Mouse (Mus musculus): ENCODE data around the gene Trpc6. TPM values are rescaled to one million over a fixed set of nuclear protein-coding genes. Genes with fewer than 3 reads are reported as not detected.

Gene Trpc6
- polyA plus RNA-seq, 1 experiment from 2014 or later = 0.37 TPM

DNA sequence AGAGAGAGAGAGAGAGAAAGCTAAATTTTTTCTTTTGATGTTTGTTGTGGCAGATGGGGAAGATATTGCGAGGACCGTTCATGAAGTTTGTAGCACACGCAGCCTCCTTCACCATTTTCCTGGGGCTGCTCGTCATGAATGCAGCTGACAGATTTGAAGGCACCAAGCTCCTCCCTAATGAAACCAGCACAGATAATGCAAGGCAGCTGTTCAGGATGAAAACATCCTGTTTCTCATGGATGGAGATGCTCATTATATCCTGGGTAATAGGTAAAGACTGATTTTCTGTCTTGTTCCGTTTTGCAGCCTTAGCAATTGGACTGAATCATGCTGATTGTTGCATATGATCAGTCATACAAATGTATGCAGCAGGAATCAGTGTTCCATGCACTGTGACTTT lies 99.5 kb downstream of the Trpc6 start:
- H3K36me3 ChIP-seq (ENCODE audit: control insufficient read depth, insufficient read depth, low read length) = no peaks in the 10 kb centered on the region
- no peak overlapping the region for H3K27ac ChIP-seq (replicated peaks; ENCODE audit: low read depth, low read length)
- DNase-seq (peak; percentile 7), ATAC-seq (ENCODE audit: low FRiP score, low TSS enrichment) (no peak)
- no peaks in the 10 kb centered on the region for H3K4me1 ChIP-seq (ENCODE audit: control insufficient read depth, insufficient read depth, low read length)
- H3K9ac ChIP-seq (replicated peaks; ENCODE audit: low read length) = no peak overlapping the region
- H3K4me3 ChIP-seq (replicated peaks; ENCODE audit: low read depth, low read length) = no peak overlapping the region
- 73% methylated on average over 5 of the region's 5 CpGs for WGBS
- H3K27me3 ChIP-seq (ENCODE audit: control insufficient read depth, insufficient read depth, low read length) = no peaks in the 10 kb centered on the region
- H3K9me3 ChIP-seq (ENCODE audit: control insufficient read depth, low read length) = no peaks in the 10 kb centered on the region
- no peak overlapping the region for H3K4me2 ChIP-seq (ENCODE audit: low read length)

DNA sequence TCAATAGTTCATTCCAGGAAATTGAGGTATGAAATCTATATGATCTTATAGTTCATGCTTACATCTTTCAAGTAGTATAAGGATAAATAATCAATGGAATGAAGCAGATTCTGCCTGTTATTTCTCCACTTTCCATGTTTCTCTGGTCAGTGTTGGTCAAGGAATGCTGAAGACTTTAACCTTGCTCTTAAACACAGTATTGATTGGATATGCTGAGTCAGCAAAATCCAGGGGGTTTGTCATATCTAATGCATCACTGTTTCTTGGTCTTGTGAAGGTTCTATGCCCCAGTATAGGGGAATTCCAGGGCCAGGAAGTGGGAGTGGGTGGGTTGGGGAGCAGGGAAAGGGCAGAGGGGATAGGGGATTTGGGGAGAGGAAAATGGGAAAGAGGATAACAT lies 111.4 kb downstream of the Trpc6 start:
- DNase-seq (no peak), ATAC-seq (ENCODE audit: low FRiP score, low TSS enrichment) (no peak)
- Histone ChIP-seq H3K36me3 (ENCODE audit: control insufficient read depth, insufficient read depth, low read length) (no peaks in the 10 kb centered on the region), H3K4me2 (ENCODE audit: low read length) (no peak overlapping the region), H3K4me3 (replicated peaks; ENCODE audit: low read depth, low read length) (no peak overlapping the region), H3K4me1 (ENCODE audit: control insufficient read depth, insufficient read depth, low read length) (no peaks in the 10 kb centered on the region), H3K9me3 (ENCODE audit: control insufficient read depth, low read length) (no peaks in the 10 kb centered on the region), H3K27ac (replicated peaks; ENCODE audit: low read depth, low read length) (no peak overlapping the region), H3K9ac (replicated peaks; ENCODE audit: low read length) (no peak overlapping the region), H3K27me3 (ENCODE audit: control insufficient read depth, insufficient read depth, low read length) (no peaks in the 10 kb centered on the region)

DNA sequence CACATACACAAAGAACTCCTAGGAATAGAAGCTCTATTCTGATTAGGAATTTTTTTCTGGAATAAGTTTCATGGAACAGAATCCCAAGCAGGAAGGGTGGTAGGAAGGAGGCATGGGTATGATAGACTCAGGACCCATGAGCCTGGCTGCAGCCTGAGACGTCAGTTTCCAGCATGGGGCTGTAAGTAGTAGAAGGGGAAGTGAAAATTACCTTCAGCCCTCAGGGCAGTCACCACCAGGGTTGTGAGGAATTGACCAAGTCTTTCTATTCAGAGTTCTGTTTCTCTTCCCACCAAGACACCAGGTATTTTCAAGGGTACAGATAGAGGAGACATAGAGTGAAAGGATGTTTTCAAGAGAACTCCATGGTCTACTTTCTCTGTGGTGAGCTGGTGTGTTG lies 129.0 kb downstream of the Trpc6 start:
- Histone ChIP-seq H3K36me3 (ENCODE audit: control insufficient read depth, insufficient read depth, low read length) (no peaks in the 10 kb centered on the region), H3K4me1 (ENCODE audit: control insufficient read depth, insufficient read depth, low read length) (no peaks in the 10 kb centered on the region), H3K9ac (replicated peaks; ENCODE audit: low read length) (no peak overlapping the region), H3K4me2 (ENCODE audit: low read length) (no peak overlapping the region), H3K27me3 (ENCODE audit: control insufficient read depth, insufficient read depth, low read length) (no peaks in the 10 kb centered on the region), H3K4me3 (replicated peaks; ENCODE audit: low read depth, low read length) (no peak overlapping the region), H3K9me3 (ENCODE audit: control insufficient read depth, low read length) (no peaks in the 10 kb centered on the region), H3K27ac (replicated peaks; ENCODE audit: low read depth, low read length) (no peak overlapping the region)
- no peak for ATAC-seq (ENCODE audit: low FRiP score, low TSS enrichment)
- DNase-seq = no peak
- 89% methylated on average over 1 of the region's 1 CpGs for WGBS

DNA sequence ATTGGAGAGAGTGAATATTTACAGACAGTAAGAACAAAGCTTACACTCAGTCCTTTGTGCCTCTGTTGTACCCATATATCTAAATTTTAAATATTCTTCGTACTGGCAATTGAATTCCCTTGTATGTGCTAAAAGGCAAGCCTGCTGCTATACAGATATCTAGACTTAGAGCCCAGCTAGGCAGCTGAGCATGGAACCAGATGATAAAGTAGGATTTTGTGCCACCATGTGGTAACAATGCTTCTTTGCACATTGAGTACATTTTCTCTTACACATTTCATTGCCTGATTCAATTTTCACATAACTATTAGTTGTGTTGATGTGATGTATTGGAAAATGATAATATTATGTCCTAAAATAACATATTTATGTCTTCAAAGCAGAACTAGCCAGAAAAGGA lies 132.7 kb downstream of the Trpc6 start:
- Histone ChIP-seq H3K27me3 (ENCODE audit: control insufficient read depth, insufficient read depth, low read length) (no peaks in the 10 kb centered on the region), H3K27ac (replicated peaks; ENCODE audit: low read depth, low read length) (no peak overlapping the region), H3K4me3 (replicated peaks; ENCODE audit: low read depth, low read length) (no peak overlapping the region), H3K4me2 (ENCODE audit: low read length) (no peak overlapping the region), H3K4me1 (ENCODE audit: control insufficient read depth, insufficient read depth, low read length) (no peaks in the 10 kb centered on the region), H3K9ac (replicated peaks; ENCODE audit: low read length) (no peak overlapping the region), H3K9me3 (ENCODE audit: control insufficient read depth, low read length) (no peaks in the 10 kb centered on the region), H3K36me3 (ENCODE audit: control insufficient read depth, insufficient read depth, low read length) (no peaks in the 10 kb centered on the region)
- DNase-seq (peak; percentile 78), ATAC-seq (ENCODE audit: low FRiP score, low TSS enrichment) (no peak)
- WGBS = 76% methylated on average over 1 of the region's 1 CpGs

DNA sequence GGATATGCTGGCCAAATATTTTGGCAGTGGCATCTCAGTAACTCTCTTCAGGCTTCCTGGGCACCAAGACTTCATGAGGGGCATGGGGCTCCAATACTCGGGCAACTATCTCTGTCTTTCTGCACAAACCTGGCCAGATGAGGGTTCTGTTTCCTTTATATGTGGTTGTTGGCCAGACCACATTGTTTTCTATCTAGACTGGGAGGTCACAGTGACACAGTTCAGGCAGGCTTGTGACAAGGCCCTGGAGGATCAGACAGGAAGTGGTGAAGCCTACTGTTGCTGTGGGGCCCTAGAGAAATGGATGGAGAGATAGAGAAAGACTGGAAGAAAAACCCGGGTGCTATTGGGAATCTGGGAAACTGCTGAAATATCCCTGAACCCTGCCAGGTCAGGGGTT lies 149.2 kb downstream of the Trpc6 start:
- DNase-seq (no peak), ATAC-seq (ENCODE audit: low FRiP score, low TSS enrichment) (no peak)
- WGBS = 86% methylated on average over 2 of the region's 2 CpGs
- H3K9me3 ChIP-seq (ENCODE audit: control insufficient read depth, low read length) = no peaks in the 10 kb centered on the region
- H3K9ac ChIP-seq (replicated peaks; ENCODE audit: low read length) = no peak overlapping the region
- no peaks in the 10 kb centered on the region for H3K4me1 ChIP-seq (ENCODE audit: control insufficient read depth, insufficient read depth, low read length)
- no peak overlapping the region for H3K4me3 ChIP-seq (replicated peaks; ENCODE audit: low read depth, low read length)
- no peak overlapping the region for H3K27ac ChIP-seq (replicated peaks; ENCODE audit: low read depth, low read length)
- H3K4me2 ChIP-seq (ENCODE audit: low read length) = no peak overlapping the region
- no peaks in the 10 kb centered on the region for H3K36me3 ChIP-seq (ENCODE audit: control insufficient read depth, insufficient read depth, low read length)
- H3K27me3 ChIP-seq (ENCODE audit: control insufficient read depth, insufficient read depth, low read length) = no peaks in the 10 kb centered on the region

DNA sequence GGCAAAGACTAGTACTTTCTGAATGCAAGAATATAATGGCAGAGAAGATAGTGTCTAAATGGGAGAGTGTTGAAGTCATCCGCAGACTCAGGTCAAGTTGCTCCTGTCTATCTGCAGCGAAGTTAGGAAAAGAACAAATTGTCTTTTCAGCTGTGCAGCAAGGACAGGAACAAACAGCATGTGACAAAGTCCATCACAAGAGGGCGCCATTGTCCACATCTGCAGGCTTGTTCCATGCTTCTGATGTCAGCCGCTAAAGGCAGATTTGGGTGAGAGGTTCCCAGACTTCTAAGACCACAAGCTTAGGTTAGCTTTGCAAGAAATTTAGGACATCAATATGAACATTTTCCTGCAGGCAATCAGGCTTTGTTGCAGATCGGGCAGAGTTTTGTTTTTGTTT lies 156.7 kb downstream of the Trpc6 start:
- WGBS = 28% methylated on average over 5 of the region's 5 CpGs
- H3K9me3 ChIP-seq (ENCODE audit: control insufficient read depth, low read length) = no peaks in the 10 kb centered on the region
- H3K36me3 ChIP-seq (ENCODE audit: control insufficient read depth, insufficient read depth, low read length) = no peaks in the 10 kb centered on the region
- no peak overlapping the region for H3K9ac ChIP-seq (replicated peaks; ENCODE audit: low read length)
- DNase-seq (peak; percentile 92), ATAC-seq (ENCODE audit: low FRiP score, low TSS enrichment) (peak; percentile 84; the same call in 1 of the 2 replicates)
- no peak overlapping the region for H3K4me3 ChIP-seq (replicated peaks; ENCODE audit: low read depth, low read length)
- H3K27ac ChIP-seq (replicated peaks; ENCODE audit: low read depth, low read length) = no peak overlapping the region
- no peaks in the 10 kb centered on the region for H3K27me3 ChIP-seq (ENCODE audit: control insufficient read depth, insufficient read depth, low read length)
- H3K4me1 ChIP-seq (ENCODE audit: control insufficient read depth, insufficient read depth, low read length) = no peaks in the 10 kb centered on the region
- H3K4me2 ChIP-seq (ENCODE audit: low read length) = no peak overlapping the region

DNA sequence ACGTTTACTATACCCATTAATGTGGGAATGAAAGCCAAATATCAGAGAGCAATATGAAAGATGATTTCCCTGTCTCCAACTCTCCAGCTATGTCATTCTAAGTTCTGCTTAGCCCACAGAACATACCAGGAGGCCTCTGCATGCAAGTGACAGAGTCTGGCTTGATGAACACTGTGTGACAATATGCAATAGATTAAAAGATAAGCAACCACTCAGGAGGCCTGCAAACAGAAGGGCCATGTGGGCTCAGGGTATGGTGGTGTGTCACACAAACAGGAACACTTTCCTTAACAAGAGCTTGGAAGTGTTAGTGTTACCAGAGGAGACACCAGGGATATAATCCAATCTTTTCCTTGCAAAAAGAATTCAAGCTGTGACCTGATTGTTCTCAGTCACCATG lies 159.6 kb downstream of the Trpc6 start:
- ATAC-seq (ENCODE audit: low FRiP score, low TSS enrichment) (no peak), DNase-seq (no peak)
- H3K4me2 ChIP-seq (ENCODE audit: low read length) = no peak overlapping the region
- H3K4me3 ChIP-seq (replicated peaks; ENCODE audit: low read depth, low read length) = no peak overlapping the region
- H3K27me3 ChIP-seq (ENCODE audit: control insufficient read depth, insufficient read depth, low read length) = no peaks in the 10 kb centered on the region
- 77% methylated on average over 1 of the region's 1 CpGs for WGBS
- no peaks in the 10 kb centered on the region for H3K36me3 ChIP-seq (ENCODE audit: control insufficient read depth, insufficient read depth, low read length)
- no peaks in the 10 kb centered on the region for H3K9me3 ChIP-seq (ENCODE audit: control insufficient read depth, low read length)
- no peaks in the 10 kb centered on the region for H3K4me1 ChIP-seq (ENCODE audit: control insufficient read depth, insufficient read depth, low read length)
- H3K27ac ChIP-seq (replicated peaks; ENCODE audit: low read depth, low read length) = no peak overlapping the region
- H3K9ac ChIP-seq (replicated peaks; ENCODE audit: low read length) = no peak overlapping the region

DNA sequence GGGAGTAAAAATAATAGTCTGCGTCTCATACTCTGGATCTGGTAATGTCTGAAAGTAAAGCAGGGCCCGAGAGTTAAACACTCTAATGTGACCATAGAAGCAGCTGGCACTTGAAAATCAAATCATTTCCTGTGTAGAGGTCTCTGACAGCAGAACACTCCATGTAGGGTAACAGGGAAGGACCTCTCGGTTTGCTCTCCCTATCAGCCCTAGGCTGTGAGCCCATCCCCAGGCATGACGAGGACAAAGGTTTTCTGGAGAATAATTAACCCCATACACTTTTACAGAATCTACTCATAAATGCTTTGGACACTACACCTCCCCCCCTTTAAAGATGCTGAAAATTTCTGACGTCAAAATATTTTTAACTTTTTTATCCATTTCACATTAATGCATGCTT lies 160.0 kb downstream of the Trpc6 start:
- 72% methylated on average over 5 of the region's 5 CpGs for WGBS
- no peaks in the 10 kb centered on the region for H3K9me3 ChIP-seq (ENCODE audit: control insufficient read depth, low read length)
- DNase-seq (no peak), ATAC-seq (ENCODE audit: low FRiP score, low TSS enrichment) (no peak)
- no peaks in the 10 kb centered on the region for H3K4me1 ChIP-seq (ENCODE audit: control insufficient read depth, insufficient read depth, low read length)
- no peaks in the 10 kb centered on the region for H3K36me3 ChIP-seq (ENCODE audit: control insufficient read depth, insufficient read depth, low read length)
- no peaks in the 10 kb centered on the region for H3K27me3 ChIP-seq (ENCODE audit: control insufficient read depth, insufficient read depth, low read length)
- H3K9ac ChIP-seq (replicated peaks; ENCODE audit: low read length) = no peak overlapping the region
- H3K4me3 ChIP-seq (replicated peaks; ENCODE audit: low read depth, low read length) = no peak overlapping the region
- no peak overlapping the region for H3K4me2 ChIP-seq (ENCODE audit: low read length)
- no peak overlapping the region for H3K27ac ChIP-seq (replicated peaks; ENCODE audit: low read depth, low read length)

DNA sequence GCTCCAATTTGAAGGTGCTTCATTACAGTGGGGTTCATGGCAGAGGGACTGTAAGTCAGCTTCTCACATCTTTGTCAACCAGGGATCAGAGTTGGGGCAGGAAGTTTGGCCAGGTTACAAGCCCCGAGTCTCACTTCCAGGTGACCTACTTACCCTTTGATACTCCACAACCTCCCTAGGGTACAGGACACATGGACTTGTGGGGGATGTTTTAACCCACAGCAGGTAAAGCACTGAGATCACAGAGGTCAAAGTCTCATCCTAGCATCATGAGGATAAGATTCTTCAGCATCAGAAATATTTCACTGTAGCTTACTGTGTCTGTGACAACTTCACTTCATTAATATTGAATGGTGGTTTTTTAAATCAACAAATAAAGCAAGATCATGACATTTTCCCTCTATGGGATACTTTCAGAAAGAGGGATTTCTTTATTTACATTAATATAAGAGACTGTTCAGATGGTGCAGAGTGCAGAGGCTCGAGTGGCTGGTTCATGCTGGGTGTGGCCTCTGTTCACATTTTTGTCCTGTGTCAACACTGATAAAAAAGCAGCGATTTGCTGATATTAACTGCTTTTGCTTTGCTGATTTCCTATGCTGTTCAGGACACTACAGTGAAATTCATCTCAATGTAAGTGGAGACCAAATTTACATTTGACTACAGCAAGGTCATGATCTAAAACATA lies 166.3 kb downstream of the Trpc6 start:
- 75% methylated on average over 3 of the region's 3 CpGs for WGBS
- no peak for ATAC-seq (ENCODE audit: low FRiP score, low TSS enrichment)
- Histone ChIP-seq H3K4me1 (ENCODE audit: control insufficient read depth, insufficient read depth, low read length) (no peaks in the 10 kb centered on the region), H3K27ac (replicated peaks; ENCODE audit: low read depth, low read length) (no peak overlapping the region), H3K4me3 (replicated peaks; ENCODE audit: low read depth, low read length) (no peak overlapping the region), H3K27me3 (ENCODE audit: control insufficient read depth, insufficient read depth, low read length) (no peaks in the 10 kb centered on the region), H3K9ac (replicated peaks; ENCODE audit: low read length) (no peak overlapping the region), H3K9me3 (ENCODE audit: control insufficient read depth, low read length) (no peaks in the 10 kb centered on the region), H3K4me2 (ENCODE audit: low read length) (no peak overlapping the region), H3K36me3 (ENCODE audit: control insufficient read depth, insufficient read depth, low read length) (no peaks in the 10 kb centered on the region)
- DNase-seq = no peak
